Mouse (Mus musculus): ENCODE results near the gene Slc25a28.
A peak's percentile ranks its signal among the peaks of the same experiment; 100 is the strongest.

- TF ChIP-seq CTCF (IDR thresholded peaks at IDR 0.05; ENCODE audit: low read depth) (no peak), EP300 (IDR thresholded peaks at IDR 0.05; ENCODE audit: low read depth) (peak; percentile 41)
These were observed 4.8 kb upstream of the Slc25a28 start for GRCm38 (mm10) chr19:43679474-43679981.

All from liver, postnatal 0 days (tissue).